Comparison of ENCODE assay signal across 22 mouse cellular contexts in the genomic region with DNA sequence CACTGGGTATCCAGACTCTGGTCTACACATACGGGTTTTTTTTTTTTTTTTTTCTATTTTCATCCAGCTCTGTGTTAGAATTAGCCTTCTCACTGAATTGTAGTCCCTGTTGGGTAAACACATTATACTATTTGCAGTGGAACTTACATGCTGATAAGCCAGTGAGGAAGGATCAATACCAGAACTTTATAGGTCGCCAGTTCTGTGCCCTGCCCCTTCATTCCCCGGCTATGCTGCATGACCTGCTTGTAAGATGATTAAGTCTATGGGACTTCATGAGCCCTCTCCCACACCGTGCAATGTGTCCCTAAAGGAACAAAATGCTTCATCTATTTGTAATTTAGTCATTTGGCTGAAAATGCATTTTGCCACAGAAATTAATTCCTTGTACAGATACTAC.
DNase-seq lines count a peak whose midpoint lies in the region; ATAC-seq and TF ChIP-seq lines count a peak whose summit lies in the region.
"Had no signal": no experiment of that assay in that cellular context is flagged by ENCODE, and none has a peak within 500 bp of the region (broad histone marks: within the 10 kb centered on the region; RNA-seq: fewer than 3 reads in every experiment).

No protein-coding gene starts in this region.

- H3K4me3 ChIP-seq in liver, embryonic 16.5 days (ENCODE audit: low read depth, low read length), result no peak overlapping the region
- H3K4me3 ChIP-seq in liver, embryonic 12.5 days, result no peak overlapping the region
- H3K4me3 ChIP-seq in intestine, embryonic 15.5 days (replicated peaks), result no peak overlapping the region
- no peak overlapping the region for H3K4me3 ChIP-seq in intestine, embryonic 16.5 days (ENCODE audit: low read length)
- H3K4me3 ChIP-seq in stomach, postnatal 0 days (ENCODE audit: low read depth, low read length), result no peak overlapping the region
- H3K4me3 ChIP-seq: embryonic facial prominence, embryonic 12.5 days; embryonic facial prominence, embryonic 15.5 days; gastrocnemius, adult 2 months; hindbrain, embryonic 12.5 days; hindbrain, embryonic 15.5 days had no signal

- H3K36me3 ChIP-seq in liver, embryonic 16.5 days (ENCODE audit: control insufficient read depth, insufficient read depth), result no peaks in the 10 kb centered on the region
- H3K36me3 ChIP-seq in liver, embryonic 12.5 days, result peaks cover 5% of the 10 kb centered on the region; the same call in 1 of the 2 replicates
- no peaks in the 10 kb centered on the region for H3K36me3 ChIP-seq in intestine, embryonic 15.5 days
- H3K36me3 ChIP-seq in intestine, embryonic 16.5 days (ENCODE audit: control insufficient read depth, insufficient read depth, low read length), result no peaks in the 10 kb centered on the region
- no peaks in the 10 kb centered on the region for H3K36me3 ChIP-seq in stomach, postnatal 0 days (ENCODE audit: control insufficient read depth, insufficient read depth, low read length)
- H3K36me3 ChIP-seq: embryonic facial prominence, embryonic 12.5 days; embryonic facial prominence, embryonic 15.5 days; hindbrain, embryonic 12.5 days; hindbrain, embryonic 15.5 days had no signal

- TF ChIP-seq CTCF in stomach, postnatal 0 days (IDR thresholded peaks at IDR 0.05; ENCODE audit: low read depth), result no peak

- no peaks in the 10 kb centered on the region for H3K27me3 ChIP-seq in liver, embryonic 16.5 days (ENCODE audit: control insufficient read depth, insufficient read depth, low read depth, low read length)
- H3K27me3 ChIP-seq in liver, embryonic 12.5 days (replicated peaks), result no peaks in the 10 kb centered on the region
- H3K27me3 ChIP-seq in intestine, embryonic 15.5 days (replicated peaks), result no peaks in the 10 kb centered on the region
- H3K27me3 ChIP-seq in intestine, embryonic 16.5 days (replicated peaks; ENCODE audit: control insufficient read depth, insufficient read depth, low read length), result no peaks in the 10 kb centered on the region
- H3K27me3 ChIP-seq in stomach, postnatal 0 days (ENCODE audit: control insufficient read depth, insufficient read depth, low read length), result no peaks in the 10 kb centered on the region
- H3K27me3 ChIP-seq: embryonic facial prominence, embryonic 12.5 days; embryonic facial prominence, embryonic 15.5 days; hindbrain, embryonic 12.5 days; hindbrain, embryonic 15.5 days had no signal

- no peak overlapping the region for H3K9ac ChIP-seq in liver, embryonic 16.5 days (ENCODE audit: low read depth, low read length)
- H3K9ac ChIP-seq in liver, embryonic 12.5 days, result no peak overlapping the region
- no peak overlapping the region for H3K9ac ChIP-seq in intestine, embryonic 15.5 days
- H3K9ac ChIP-seq in intestine, embryonic 16.5 days (ENCODE audit: low read depth, low read length), result no peak overlapping the region
- no peak overlapping the region for H3K9ac ChIP-seq in stomach, postnatal 0 days (ENCODE audit: low read length)
- H3K9ac ChIP-seq: embryonic facial prominence, embryonic 12.5 days; embryonic facial prominence, embryonic 15.5 days; forebrain, postnatal 0 days; hindbrain, embryonic 12.5 days; hindbrain, embryonic 15.5 days had no signal

- H3K27ac ChIP-seq in liver, embryonic 16.5 days (ENCODE audit: low read length), result no peak overlapping the region
- no peak overlapping the region for H3K27ac ChIP-seq in liver, embryonic 12.5 days
- no peak overlapping the region for H3K27ac ChIP-seq in intestine, embryonic 15.5 days
- no peak overlapping the region for H3K27ac ChIP-seq in intestine, embryonic 16.5 days (ENCODE audit: low read length)
- no peak overlapping the region for H3K27ac ChIP-seq in stomach, postnatal 0 days (replicated peaks)
- H3K27ac ChIP-seq: embryonic facial prominence, embryonic 12.5 days; embryonic facial prominence, embryonic 15.5 days; gastrocnemius, adult 2 months; hindbrain, embryonic 12.5 days; hindbrain, embryonic 15.5 days had no signal

- ATAC-seq in liver, embryonic 16.5 days (ENCODE audit: low read depth), result peak; percentile 37; the same call in 1 of the 2 replicates
- ATAC-seq in liver, embryonic 12.5 days, result no peak
- peak; percentile 55 for ATAC-seq in intestine, embryonic 15.5 days
- peak; percentile 38 for ATAC-seq in intestine, embryonic 16.5 days
- no peak for ATAC-seq in stomach, postnatal 0 days (ENCODE audit: low FRiP score, low TSS enrichment)
- ATAC-seq: CD4-positive, CD25-positive, alpha-beta regulatory T cell, adult 4 months; forebrain, embryonic 14.5 days; forebrain, postnatal 0 days had no signal

- no peak for TF ChIP-seq EP300 in stomach, postnatal 0 days (optimal IDR thresholded peaks at IDR 0.05)

- no peaks in the 10 kb centered on the region for H3K9me3 ChIP-seq in liver, embryonic 16.5 days (replicated peaks; ENCODE audit: control insufficient read depth, low read length)
- H3K9me3 ChIP-seq in liver, embryonic 12.5 days (replicated peaks), result no peaks in the 10 kb centered on the region
- H3K9me3 ChIP-seq in intestine, embryonic 15.5 days, result no peaks in the 10 kb centered on the region
- no peaks in the 10 kb centered on the region for H3K9me3 ChIP-seq in intestine, embryonic 16.5 days (ENCODE audit: control insufficient read depth, low read length)
- H3K9me3 ChIP-seq in stomach, postnatal 0 days (ENCODE audit: control insufficient read depth, low read length), result no peaks in the 10 kb centered on the region
- H3K9me3 ChIP-seq: embryonic facial prominence, embryonic 12.5 days; embryonic facial prominence, embryonic 15.5 days; hindbrain, embryonic 12.5 days; hindbrain, embryonic 15.5 days had no signal

- peak; percentile 23 for DNase-seq in stomach, postnatal 0 days (ENCODE audit: low spot score)
- no peak for DNase-seq in cerebellum, adult 18-20 months
- DNase-seq: adrenal gland, adult 2 months; adrenal gland, postnatal 14 days; cerebellum, adult 11 months; cerebellum, adult 8-10 months; cerebellum, postnatal 14 days; forebrain, postnatal 0 days; gastrocnemius, adult 2 months; gastrocnemius, postnatal 14 days; heart, adult 11 months had no signal

- H3K4me2 ChIP-seq in liver, embryonic 16.5 days (ENCODE audit: low read depth, low read length), result no peak overlapping the region
- no peak overlapping the region for H3K4me2 ChIP-seq in liver, embryonic 12.5 days
- no peak overlapping the region for H3K4me2 ChIP-seq in intestine, embryonic 15.5 days (replicated peaks)
- no peak overlapping the region for H3K4me2 ChIP-seq in intestine, embryonic 16.5 days (ENCODE audit: low read depth, low read length)
- H3K4me2 ChIP-seq in stomach, postnatal 0 days (replicated peaks; ENCODE audit: low read depth), result no peak overlapping the region
- H3K4me2 ChIP-seq: embryonic facial prominence, embryonic 12.5 days; embryonic facial prominence, embryonic 15.5 days; heart, embryonic 11.5 days; hindbrain, embryonic 12.5 days; hindbrain, embryonic 15.5 days had no signal

- H3K4me1 ChIP-seq in liver, embryonic 16.5 days (ENCODE audit: control insufficient read depth, low read depth, low read length), result no peaks in the 10 kb centered on the region
- H3K4me1 ChIP-seq in liver, embryonic 12.5 days, result peaks cover 8% of the 10 kb centered on the region
- no peaks in the 10 kb centered on the region; the same call in 1 of the 2 replicates for H3K4me1 ChIP-seq in intestine, embryonic 15.5 days (replicated peaks)
- peaks cover 3% of the 10 kb centered on the region for H3K4me1 ChIP-seq in intestine, embryonic 16.5 days (ENCODE audit: control insufficient read depth, insufficient read depth, low read length)
- no peaks in the 10 kb centered on the region for H3K4me1 ChIP-seq in stomach, postnatal 0 days (replicated peaks; ENCODE audit: control insufficient read depth, insufficient read depth)
- H3K4me1 ChIP-seq: embryonic facial prominence, embryonic 15.5 days had no signal

- WGBS in liver, embryonic 16.5 days (ENCODE audit: insufficient replicate concordance), result 60% methylated on average over 4 of the region's 4 CpGs
- WGBS in liver, embryonic 12.5 days (ENCODE audit: insufficient replicate concordance), result 76% methylated on average over 4 of the region's 4 CpGs
- WGBS in intestine, embryonic 15.5 days, result 61% methylated on average over 4 of the region's 4 CpGs
- 54% methylated on average over 4 of the region's 4 CpGs for WGBS in intestine, embryonic 16.5 days
- WGBS in stomach, postnatal 0 days, result 63% methylated on average over 4 of the region's 4 CpGs

Comparison
In these comparisons a context has a peak if more than half of its experiments do, and no peak if none do; other contexts are left out.
1. ATAC-seq: peak in liver, embryonic 16.5 days (single experiment), intestine, embryonic 15.5 days (single experiment) and intestine, embryonic 16.5 days (single experiment); none in liver, embryonic 12.5 days (single experiment) and stomach, postnatal 0 days (single experiment).